Comparison of ENCODE assay signal across 8 mouse cellular contexts in genomic region chr2:65620556-65621166, GRCm38 (mm10). TPM values are rescaled to one million over a fixed set of nuclear protein-coding genes. Genes with fewer than 3 reads are reported as not detected.
DNase-seq lines count a peak whose midpoint lies in the region; ATAC-seq and TF ChIP-seq lines count a peak whose summit lies in the region.

TSS of gene Scn2a (plus strand) at chr2:65620771.

- peak; percentile 68; the same call in 1 of the 2 replicates for ATAC-seq in megakaryocyte-erythroid progenitor cell, adult 5-6 weeks (replicated peaks; ENCODE audit: low FRiP score, low TSS enrichment, poor library complexity, severe bottlenecking)

- TF ChIP-seq CTCF in embryonic fibroblast, embryonic 13.5 days (IDR thresholded peaks at IDR 0.05; ENCODE audit: borderline replicate concordance, insufficient read depth, low read length), result peak; percentile 29; the same call in 1 of the 2 replicates

- TF ChIP-seq POLR2A in embryonic fibroblast, embryonic 13.5 days (IDR thresholded peaks at IDR 0.05; ENCODE audit: low read depth, low read length), result no peak

- H3K27me3 ChIP-seq in splenic B cell, adult 2 months (ENCODE audit: control insufficient read depth, insufficient read depth, low read length, poor library complexity, severe bottlenecking), result no peaks in the 10 kb centered on the region

- no peak within 1 kb of the TSS for H3K27ac ChIP-seq in embryonic fibroblast, embryonic 13.5 days (ENCODE audit: insufficient read depth, low read length)

- intact Hi-C loops in gastrocnemius, postnatal 36 days (cut with DNase I), result no loop called here

- H3K4me3 ChIP-seq in embryonic fibroblast, embryonic 13.5 days (ENCODE audit: insufficient read depth, low read length), result no peak within 1 kb of the TSS

- no peaks in the 10 kb centered on the region for H3K4me1 ChIP-seq in embryonic fibroblast, embryonic 13.5 days (ENCODE audit: control insufficient read depth, insufficient read depth, low read length)

- peak; percentile 16 for DNase-seq in lung, postnatal 10 days
- no peak for DNase-seq in lung, postnatal 25 days (ENCODE audit: low spot score)
- peak; percentile 94 for DNase-seq in brain, adult 2 months (ENCODE audit: low read depth, low spot score)
- DNase-seq in kidney, postnatal 36 days, result peak; percentile 35 to 66
- DNase-seq in splenic B cell, adult 2 months (ENCODE audit: low read depth, low spot score), result peak; percentile 12
- no peak for DNase-seq in gastrocnemius, postnatal 36 days

- H3K36me3 ChIP-seq in splenic B cell, adult 2 months (ENCODE audit: control insufficient read depth, insufficient read depth, low read length, poor library complexity, severe bottlenecking), result no peaks in the 10 kb centered on the region

RNA-seq across cellular contexts. Expression of gene Scn2a, which starts in this region (rescaled TPM):
- 4.0 and 6.1 TPM in 2 replicates for polyA plus RNA-seq in embryonic fibroblast, embryonic 13.5 days (2011; ENCODE audit: insufficient read length, low read depth, missing spikeins)
- 0.44 TPM in 1 of 2 replicates, not detected in the other for total RNA-seq in megakaryocyte-erythroid progenitor cell, adult 5-6 weeks (2014; fragmentation: Nextera tagmentation)
- total RNA-seq in megakaryocyte-erythroid progenitor cell, adult 5-6 weeks (2017), result not detected in 2 replicates
- total RNA-seq in gastrocnemius, postnatal 36 days (2021), result under 1 TPM; 0.35 to 0.54 TPM

Comparison
In these comparisons a context has a peak if more than half of its experiments do, and no peak if none do; other contexts are left out.
1. DNase-seq: peak in lung, postnatal 10 days (single experiment), brain, adult 2 months (single experiment), kidney, postnatal 36 days (2 of 2) and splenic B cell, adult 2 months (single experiment); none in lung, postnatal 25 days (single experiment) and gastrocnemius, postnatal 36 days (0 of 2).
2. Peak in ATAC-seq in megakaryocyte-erythroid progenitor cell, adult 5-6 weeks; RNA of the gene not detected or under 1 TPM.